Mouse (Mus musculus): ENCODE data around the gene Syn3. TPM values are rescaled to one million over a fixed set of nuclear protein-coding genes. Genes with fewer than 3 reads are reported as not detected.

Gene Syn3
- total RNA-seq, 1 experiment: 1.5 TPM

- no peak overlapping the region for H3K4me3 ChIP-seq (ENCODE audit: insufficient read depth in 1 of 2, low read depth in 1 of 2, low read length in 2 of 2, poor library complexity in 1 of 2, severe bottlenecking in 1 of 2)
- H3K4me1 ChIP-seq (ENCODE audit: control insufficient read depth in 2 of 2, insufficient read depth in 2 of 2, low read length in 2 of 2, poor library complexity in 1 of 2): peaks cover 12 to 27% of the 10 kb centered on the region in 2 experiments; a peak in 3 of 4 replicates
- H3K9me3 ChIP-seq (ENCODE audit: control insufficient read depth, insufficient read depth, low read depth, low read length): no peaks in the 10 kb centered on the region
- no peak for TF ChIP-seq ZC3H11A (IDR thresholded peaks at IDR 0.05; ENCODE audit: borderline replicate concordance, low read depth, low read length)
- no peak for TF ChIP-seq CHD2 (IDR thresholded peaks at IDR 0.05; ENCODE audit: low read depth, low read length)
- no peak for TF ChIP-seq MAFK (IDR thresholded peaks at IDR 0.05; ENCODE audit: insufficient read depth, low read depth, low read length)
- DNase-seq (ENCODE audit: low read depth, low spot score): no peak
- no peak overlapping the region for H3K27ac ChIP-seq (ENCODE audit: insufficient read depth, low read depth, low read length, poor library complexity, severe bottlenecking)
- H3K36me3 ChIP-seq (ENCODE audit: control insufficient read depth, insufficient read depth, low read length, poor library complexity, severe bottlenecking): no peaks in the 10 kb centered on the region
- no peak overlapping the region for H3K9ac ChIP-seq (ENCODE audit: insufficient read depth, low read depth, low read length, poor library complexity, severe bottlenecking)
- in situ Hi-C loops (cut with MboI; ENCODE audit: low sequenced_read_pairs in 2 of 2, unreplicated experiment in 2 of 2): no loop called here
These were observed 158.3 kb downstream of the Syn3 start for GRCm38 (mm10) chr10:86340421-86340820.

DNA sequence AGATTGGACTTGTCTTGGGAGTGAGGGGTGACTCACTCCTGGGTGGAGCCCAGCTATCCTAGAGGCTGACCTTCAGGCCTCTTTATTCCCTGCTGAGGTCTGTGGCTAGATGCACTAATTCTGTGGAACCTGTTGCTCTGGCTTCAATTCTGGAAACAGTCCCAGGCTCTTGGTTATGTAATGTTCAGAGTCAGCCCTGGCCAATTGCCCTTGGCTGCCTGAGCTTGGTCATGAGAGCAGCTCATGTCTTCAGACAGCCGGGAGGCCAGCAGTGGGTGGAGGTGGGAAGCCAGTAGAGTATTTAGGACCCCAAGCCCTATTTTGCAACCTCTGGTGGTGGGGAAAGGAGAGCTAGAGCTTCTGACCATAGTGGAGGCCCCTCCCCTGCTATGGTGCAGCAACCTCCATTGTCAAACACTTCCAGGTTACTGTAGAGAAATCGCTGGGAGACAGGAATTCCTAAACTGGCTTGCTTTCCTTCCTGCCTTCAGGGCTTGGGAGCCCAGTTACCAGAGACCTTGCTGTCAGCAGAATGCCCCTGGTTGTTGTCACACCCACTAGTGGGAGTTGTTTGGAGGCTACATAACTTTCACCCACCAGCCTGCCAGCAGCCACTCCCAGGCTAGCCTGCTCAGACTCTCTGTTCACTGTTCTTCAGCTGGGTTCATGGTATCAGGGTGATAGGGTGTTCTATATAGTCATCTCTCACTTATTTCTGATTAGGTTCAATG is 158.9 kb downstream of the Syn3 start:
- Histone ChIP-seq H3K4me1 (ENCODE audit: control insufficient read depth in 2 of 2, insufficient read depth in 2 of 2, low read length in 2 of 2, poor library complexity in 1 of 2) (peaks cover 15 to 27% of the 10 kb centered on the region in 2 experiments; a peak in 3 of 4 replicates), H3K27ac (ENCODE audit: insufficient read depth, low read depth, low read length, poor library complexity, severe bottlenecking) (0 out of 2 replicates have a peak overlapping the region, but pooled peaks have one; percentile 15)
- in situ Hi-C loops (cut with MboI; ENCODE audit: low sequenced_read_pairs in 2 of 2, unreplicated experiment in 2 of 2): no loop called here

GRCm38 (mm10) chr10:86339121-86339520 is 159.6 kb downstream of the Syn3 start:
- H3K36me3 ChIP-seq (ENCODE audit: control insufficient read depth, insufficient read depth, low read length, poor library complexity, severe bottlenecking): no peaks in the 10 kb centered on the region
- H3K27ac ChIP-seq (ENCODE audit: insufficient read depth, low read depth, low read length, poor library complexity, severe bottlenecking): no peak overlapping the region
- TF ChIP-seq ZNF384 (IDR thresholded peaks at IDR 0.05; ENCODE audit: low read depth, low read length) (no peak), HCFC1 (IDR thresholded peaks at IDR 0.05; ENCODE audit: borderline replicate concordance, insufficient read depth, low read length) (no peak), CHD2 (IDR thresholded peaks at IDR 0.05; ENCODE audit: low read depth, low read length) (no peak), ZC3H11A (IDR thresholded peaks at IDR 0.05; ENCODE audit: borderline replicate concordance, low read depth, low read length) (no peak), MAFK (IDR thresholded peaks at IDR 0.05; ENCODE audit: insufficient read depth, low read depth, low read length) (no peak)
- no peak for DNase-seq (ENCODE audit: low read depth, low spot score)
- no peak overlapping the region for H3K4me3 ChIP-seq (ENCODE audit: insufficient read depth in 1 of 2, low read depth in 1 of 2, low read length in 2 of 2, poor library complexity in 1 of 2, severe bottlenecking in 1 of 2)
- in situ Hi-C loops (cut with MboI; ENCODE audit: low sequenced_read_pairs in 2 of 2, unreplicated experiment in 2 of 2): no loop called here
- no peak overlapping the region for H3K9ac ChIP-seq (ENCODE audit: insufficient read depth, low read depth, low read length, poor library complexity, severe bottlenecking)
- H3K4me1 ChIP-seq (ENCODE audit: control insufficient read depth in 2 of 2, insufficient read depth in 2 of 2, low read length in 2 of 2, poor library complexity in 1 of 2): peaks cover 16 to 31% of the 10 kb centered on the region in 2 experiments; a peak in 3 of 4 replicates
- H3K9me3 ChIP-seq (ENCODE audit: control insufficient read depth, insufficient read depth, low read depth, low read length): no peaks in the 10 kb centered on the region

More for the DNA sequence above, 158.9 kb downstream of the Syn3 start:
- Histone ChIP-seq H3K9me3 (ENCODE audit: control insufficient read depth, insufficient read depth, low read depth, low read length) (no peaks in the 10 kb centered on the region), H3K4me3 (ENCODE audit: insufficient read depth in 1 of 2, low read depth in 1 of 2, low read length in 2 of 2, poor library complexity in 1 of 2, severe bottlenecking in 1 of 2) (no peak overlapping the region), H3K36me3 (ENCODE audit: control insufficient read depth, insufficient read depth, low read length, poor library complexity, severe bottlenecking) (no peaks in the 10 kb centered on the region), H3K9ac (ENCODE audit: insufficient read depth, low read depth, low read length, poor library complexity, severe bottlenecking) (no peak overlapping the region)
- no peak for DNase-seq (ENCODE audit: low read depth, low spot score)
- TF ChIP-seq CHD2 (IDR thresholded peaks at IDR 0.05; ENCODE audit: low read depth, low read length) (no peak), ZNF384 (IDR thresholded peaks at IDR 0.05; ENCODE audit: low read depth, low read length) (no peak), MAFK (IDR thresholded peaks at IDR 0.05; ENCODE audit: insufficient read depth, low read depth, low read length) (no peak), HCFC1 (IDR thresholded peaks at IDR 0.05; ENCODE audit: borderline replicate concordance, insufficient read depth, low read length) (no peak), ZC3H11A (IDR thresholded peaks at IDR 0.05; ENCODE audit: borderline replicate concordance, low read depth, low read length) (no peak)

- DNase-seq (ENCODE audit: low read depth, low spot score): peak; percentile 37
- Histone ChIP-seq H3K27ac (ENCODE audit: insufficient read depth, low read depth, low read length, poor library complexity, severe bottlenecking) (no peak overlapping the region), H3K9me3 (ENCODE audit: control insufficient read depth, insufficient read depth, low read depth, low read length) (no peaks in the 10 kb centered on the region), H3K4me1 (ENCODE audit: control insufficient read depth in 2 of 2, insufficient read depth in 2 of 2, low read length in 2 of 2, poor library complexity in 1 of 2) (peaks cover 16 to 33% of the 10 kb centered on the region in 2 experiments; a peak in 3 of 4 replicates), H3K4me3 (ENCODE audit: insufficient read depth in 1 of 2, low read depth in 1 of 2, low read length in 2 of 2, poor library complexity in 1 of 2, severe bottlenecking in 1 of 2) (no peak overlapping the region), H3K9ac (ENCODE audit: insufficient read depth, low read depth, low read length, poor library complexity, severe bottlenecking) (no peak overlapping the region), H3K36me3 (ENCODE audit: control insufficient read depth, insufficient read depth, low read length, poor library complexity, severe bottlenecking) (no peaks in the 10 kb centered on the region)
- in situ Hi-C loops (cut with MboI; ENCODE audit: low sequenced_read_pairs in 2 of 2, unreplicated experiment in 2 of 2): no loop called here
- TF ChIP-seq ZC3H11A (IDR thresholded peaks at IDR 0.05; ENCODE audit: borderline replicate concordance, low read depth, low read length): no peak
- no peak for TF ChIP-seq HCFC1 (IDR thresholded peaks at IDR 0.05; ENCODE audit: borderline replicate concordance, insufficient read depth, low read length)
- TF ChIP-seq ZNF384 (IDR thresholded peaks at IDR 0.05; ENCODE audit: low read depth, low read length): no peak
- TF ChIP-seq MAFK (IDR thresholded peaks at IDR 0.05; ENCODE audit: insufficient read depth, low read depth, low read length): no peak
These were observed 160.5 kb downstream of the Syn3 start for GRCm38 (mm10) chr10:86338121-86338715.
